Mouse (Mus musculus): ENCODE measurements around the gene Tfdp2. TPM values are rescaled to one million over a fixed set of nuclear protein-coding genes. Genes with fewer than 3 reads are reported as not detected.
"Not testable (repeated sequence)": the region's sequence is repeated elsewhere in the genome, so short reads cannot be mapped to it uniquely, and the experiment has no call there.

Gene Tfdp2
- 55.5 and 66.5 TPM in 2 replicates for total RNA-seq (2021)
- long read RNA-seq, experiment 1, full-length matches to known transcripts, result 8 of 41 reads
- long read RNA-seq, experiment 1, partial matches to known transcripts, result 1 of 41 reads
- long read RNA-seq, experiment 1, other reads (novel, unspliced or antisense), result 32 of 41 reads
- long read RNA-seq, experiment 2, partial matches to known transcripts, result 1 of 39 reads
- long read RNA-seq, experiment 2, other reads (novel, unspliced or antisense), result 33 of 39 reads

DNA sequence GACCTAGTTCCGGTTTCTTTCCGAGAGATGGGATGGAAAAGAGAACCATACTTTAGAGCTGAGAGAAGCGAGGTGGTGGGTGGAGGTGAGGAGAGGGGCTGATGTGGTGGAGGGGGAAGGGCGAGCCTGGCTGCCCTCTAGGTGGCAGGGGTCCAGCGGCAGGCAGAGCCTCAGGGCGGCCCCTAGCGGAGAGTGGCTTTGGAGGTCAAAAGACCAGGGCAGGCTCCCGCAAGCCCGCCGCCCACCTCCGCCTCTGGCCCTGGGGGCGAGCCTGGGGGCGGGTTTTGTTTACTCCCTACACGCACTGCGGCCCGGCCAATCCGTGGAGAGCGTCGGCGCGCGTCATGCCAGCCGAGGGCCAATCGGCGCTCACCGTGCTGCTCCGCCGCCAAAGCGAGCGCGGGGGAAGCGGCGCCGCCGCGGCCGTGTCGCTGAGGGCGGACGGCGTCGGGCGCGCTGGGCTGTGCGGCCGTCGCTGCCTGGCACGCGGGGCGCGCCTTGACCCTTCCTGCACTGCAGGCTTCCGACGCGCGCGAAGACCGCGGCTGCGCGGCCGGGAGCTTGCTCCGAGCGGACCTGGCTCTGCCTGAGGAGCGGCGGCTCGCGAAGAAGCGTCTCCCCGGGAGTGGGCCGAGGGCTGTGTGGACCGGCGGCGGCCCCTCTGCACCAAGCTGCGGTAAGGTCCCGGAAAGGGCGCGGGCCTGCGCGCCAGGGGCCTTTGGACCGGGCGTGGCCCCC lies at the start of gene Tfdp2:
Tfdp2 (plus strand) TSS at position 391 of the 738 bp plus-strand sequence.
- DNase-seq, result peak; percentile 95

DNA sequence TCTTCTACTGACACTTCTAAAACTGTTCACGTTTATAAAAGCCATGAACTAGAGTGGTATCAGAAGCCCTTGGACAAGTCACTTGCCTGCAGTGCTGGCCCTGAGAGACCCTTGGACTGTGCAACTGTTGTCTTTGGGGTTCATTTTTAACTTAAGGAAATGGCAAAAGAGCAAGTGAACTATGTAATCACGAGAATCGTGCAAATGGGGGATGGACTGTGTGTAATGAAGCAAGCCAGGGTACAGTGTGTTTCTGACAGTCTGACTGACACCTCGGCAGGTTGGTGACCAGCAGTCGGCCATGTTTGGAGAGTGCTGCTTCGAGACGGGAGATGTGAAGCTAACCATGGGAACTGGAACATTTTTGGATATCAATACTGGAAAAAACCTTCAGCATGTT lies 43.3 kb upstream of the Tfdp2 start:
- DNase-seq, result no peak

DNA sequence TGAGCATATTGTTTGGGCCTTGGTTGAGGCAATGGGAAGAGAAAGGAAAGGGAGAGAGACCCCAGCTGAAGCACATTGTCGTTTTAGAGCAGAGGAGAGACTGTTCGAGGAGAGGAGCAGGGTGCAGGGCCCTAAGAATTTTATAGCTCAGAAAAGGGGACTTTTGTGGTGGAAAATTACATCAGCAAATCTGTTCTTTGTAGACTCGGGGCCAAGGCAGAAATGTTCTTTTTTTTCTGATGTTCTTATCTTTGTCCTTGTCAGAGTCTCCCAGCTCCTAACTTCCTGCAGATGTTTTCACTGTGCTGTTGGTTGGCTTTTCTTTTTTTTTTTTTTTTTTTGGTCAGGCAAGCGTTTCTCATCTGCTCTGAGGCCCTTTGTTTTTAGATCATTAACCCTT lies 37.6 kb upstream of the Tfdp2 start:
- DNase-seq, result no peak

DNA sequence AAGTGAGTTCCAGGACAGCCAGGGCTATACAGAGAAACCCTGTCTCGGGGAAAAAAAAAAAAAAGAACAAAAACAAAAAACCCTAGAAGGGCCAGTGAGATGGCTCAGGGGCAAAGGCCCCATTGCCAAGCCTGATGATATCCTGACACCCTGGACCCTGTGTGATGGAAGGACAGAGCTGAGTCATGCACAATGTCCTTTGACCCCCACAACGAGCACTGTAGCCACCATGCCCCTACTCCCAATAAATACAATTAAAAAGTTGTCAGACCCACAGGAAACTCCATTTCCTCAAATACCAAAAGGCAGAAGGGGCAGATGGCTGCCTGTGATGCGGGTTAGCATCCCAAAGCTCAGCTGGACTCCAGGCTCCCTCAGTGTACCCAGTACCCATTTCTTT lies 37.0 kb upstream of the Tfdp2 start:
- DNase-seq, result no peak

DNA sequence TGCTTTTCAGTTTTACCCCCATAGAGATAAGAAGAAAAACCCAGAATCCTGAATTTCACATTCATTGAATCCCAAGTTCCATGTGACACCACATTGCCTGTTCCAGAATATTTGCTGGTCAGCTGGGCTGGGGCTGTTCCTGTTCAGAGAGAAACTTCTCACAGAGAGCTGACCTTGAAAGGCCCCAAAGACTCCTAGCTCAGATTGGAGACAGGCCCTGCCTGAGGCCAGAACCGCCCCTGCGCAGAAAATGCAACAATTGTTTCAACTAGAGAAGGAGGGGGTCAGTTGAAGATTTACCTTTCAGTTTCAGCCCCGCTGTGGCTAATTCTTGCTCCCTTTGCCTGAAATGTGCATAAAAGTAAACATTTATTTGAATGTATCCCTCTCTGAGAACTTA lies 35.3 kb upstream of the Tfdp2 start:
- peak; percentile 48 for DNase-seq

DNA sequence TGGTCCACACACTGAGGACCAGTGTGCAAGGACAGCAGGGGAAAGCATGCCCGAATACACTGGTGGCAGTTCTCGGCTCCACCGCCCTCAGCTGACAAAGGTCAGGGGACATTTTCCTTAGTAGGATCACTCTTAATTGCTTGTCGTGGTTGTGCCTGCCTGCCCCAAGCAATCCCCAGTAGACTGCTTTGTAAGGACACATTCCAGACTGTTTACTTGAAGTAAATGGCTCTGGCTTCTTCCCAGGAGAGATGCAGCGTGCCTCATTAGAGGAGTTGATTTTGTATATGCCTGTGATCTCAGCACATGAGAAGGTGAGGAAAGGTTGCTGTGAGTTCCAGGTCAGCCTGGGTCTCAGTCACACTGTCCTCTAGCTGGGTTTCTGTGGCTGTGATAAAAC lies 33.7 kb upstream of the Tfdp2 start:
- DNase-seq, result no peak

DNA sequence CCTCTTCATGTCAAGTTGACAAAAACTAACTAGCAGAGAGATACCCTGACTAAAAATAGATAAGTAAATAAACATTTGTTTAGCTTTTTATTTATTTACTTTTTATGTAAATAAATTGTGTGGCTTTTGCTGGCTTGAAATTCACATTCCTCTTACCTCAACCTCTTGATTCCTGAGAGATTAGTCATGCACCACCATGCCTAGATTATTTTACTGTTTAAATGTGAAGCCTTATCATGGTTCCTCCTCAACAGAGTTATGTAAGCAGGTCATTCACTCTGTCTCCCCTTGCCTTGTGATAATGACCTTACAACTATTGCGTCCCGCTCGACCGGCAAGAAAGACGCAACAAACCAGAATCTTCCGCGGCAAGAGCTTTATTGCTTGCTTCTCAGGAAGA lies 32.6 kb upstream of the Tfdp2 start:
- no peak for DNase-seq

DNA sequence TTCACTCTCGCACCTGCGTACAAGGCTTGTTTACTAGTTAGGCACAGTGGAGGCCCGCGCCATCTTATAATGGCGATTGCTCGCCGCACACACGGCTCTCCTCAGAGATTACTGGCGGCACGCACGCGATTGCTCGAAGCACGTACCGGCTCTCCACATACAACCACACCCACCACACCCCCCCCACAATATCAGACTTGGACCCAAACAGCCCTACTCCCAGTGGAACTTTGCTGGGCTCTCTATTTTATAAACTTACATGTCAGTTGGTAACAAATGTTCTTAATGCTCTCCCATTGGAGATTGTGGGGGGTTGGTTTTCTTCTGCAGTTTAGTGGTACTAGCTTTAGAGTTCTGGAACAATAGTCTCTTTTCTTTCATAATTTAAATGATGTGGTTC lies 32.1 kb upstream of the Tfdp2 start:
- DNase-seq, result not testable (repeated sequence)

DNA sequence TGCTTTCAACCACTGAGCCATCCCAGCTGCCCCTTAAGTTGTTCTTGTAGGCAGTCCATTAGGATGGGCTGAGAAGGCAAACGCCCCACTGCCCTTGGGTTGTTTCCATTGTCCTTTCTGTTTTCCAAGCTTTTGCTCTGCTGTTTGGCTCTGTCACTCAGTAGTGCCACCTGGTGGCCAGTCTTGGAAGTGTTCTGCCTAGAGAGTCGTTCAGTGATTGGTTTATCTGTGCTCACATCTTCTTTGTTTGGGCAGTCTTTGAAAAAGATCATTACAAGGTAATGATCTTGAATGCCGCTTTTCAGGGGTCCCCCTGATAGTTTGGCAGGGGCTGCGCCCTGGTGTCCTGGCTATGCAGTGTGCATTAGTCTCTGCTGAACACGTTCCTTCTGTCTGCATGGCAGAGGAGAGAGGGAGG lies 28.9 kb upstream of the Tfdp2 start:
- peak; percentile 93 for DNase-seq

DNA sequence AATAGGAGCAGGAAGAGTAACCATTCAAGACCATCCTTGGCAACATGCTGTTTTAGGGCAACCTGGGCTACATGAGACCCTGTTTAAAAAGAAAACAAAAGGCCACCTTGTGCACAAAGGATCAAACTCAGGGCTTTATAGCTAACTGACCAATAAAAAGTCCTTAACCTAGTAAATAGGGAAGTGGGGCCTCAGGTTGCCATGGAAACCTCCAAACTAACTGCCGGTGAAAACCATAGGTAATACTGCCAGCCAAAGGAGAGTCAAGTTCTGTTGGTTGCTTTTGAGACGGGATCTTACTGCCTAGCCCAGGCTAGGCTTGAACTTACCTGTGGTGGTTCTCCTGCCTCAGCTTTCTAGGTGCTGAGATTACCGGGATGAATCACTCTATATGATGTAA lies 25.5 kb upstream of the Tfdp2 start:
- no peak for DNase-seq

DNA sequence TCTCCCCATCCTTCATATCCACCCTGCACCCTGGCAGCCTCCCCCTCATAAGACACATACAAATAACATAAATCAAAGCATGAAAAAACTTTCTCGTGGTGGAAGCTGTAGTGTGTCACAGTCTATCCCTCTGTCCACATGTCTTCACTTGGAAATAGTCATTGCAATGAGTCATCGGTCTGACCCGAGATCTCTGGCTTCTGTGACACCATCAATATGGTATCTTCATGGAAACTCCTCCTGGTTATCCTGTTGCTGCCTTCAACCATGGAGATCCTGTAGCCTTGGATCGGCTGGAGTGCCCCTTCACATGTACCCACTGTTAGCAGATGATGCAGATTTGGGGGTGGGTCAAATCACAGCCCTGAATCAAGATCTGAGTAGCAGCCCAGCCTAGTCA lies 11.2 kb upstream of the Tfdp2 start:
- no peak for DNase-seq

DNA sequence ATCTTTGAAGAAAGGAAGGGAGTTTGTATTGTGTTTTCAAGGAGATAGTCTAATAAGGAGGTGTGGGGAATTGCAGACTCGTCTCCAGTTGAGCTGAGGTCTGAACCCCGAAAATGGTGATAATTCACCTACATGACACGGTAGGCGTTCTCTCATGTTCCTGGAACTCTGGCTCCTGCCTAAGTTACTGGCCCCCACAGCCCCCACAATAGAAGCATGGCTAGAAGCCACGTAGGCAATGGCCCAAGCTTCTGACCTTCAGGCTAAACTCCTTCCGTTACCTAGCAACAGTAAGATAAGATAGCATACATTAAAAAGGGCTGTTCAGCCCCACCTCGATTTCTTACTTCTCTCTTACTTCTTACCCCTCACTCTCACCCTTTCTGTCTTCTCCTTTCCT lies 9.4 kb upstream of the Tfdp2 start:
- DNase-seq, result no peak

DNA sequence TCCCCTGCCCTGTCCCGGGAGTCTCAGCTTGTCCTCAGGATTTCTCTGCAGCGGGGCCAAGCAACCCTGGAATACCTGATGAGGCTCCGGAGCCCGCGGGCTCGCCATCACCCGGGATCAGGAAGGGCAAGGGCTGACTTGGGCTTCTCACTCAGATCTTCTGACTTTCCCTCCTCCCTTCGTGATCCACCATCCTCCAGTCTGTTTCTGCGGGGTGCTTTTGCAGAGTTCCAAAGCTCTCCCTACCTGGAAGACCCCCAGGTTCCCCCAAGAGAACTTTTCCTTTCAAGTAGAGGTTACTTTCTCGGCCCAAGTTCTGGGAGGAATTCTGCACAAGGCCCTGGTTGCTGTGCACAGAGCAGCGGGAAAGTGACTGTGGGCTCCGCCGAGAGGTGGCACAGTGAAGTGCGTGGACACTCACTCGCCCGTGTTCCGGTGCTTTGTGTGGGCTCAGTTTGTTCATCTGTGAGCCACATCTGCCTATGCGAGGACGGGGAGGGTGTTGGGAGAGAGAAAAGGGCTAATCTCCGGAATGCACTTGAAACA lies 634 bp downstream of the Tfdp2 start:
- DNase-seq, result peak; percentile 73

DNA sequence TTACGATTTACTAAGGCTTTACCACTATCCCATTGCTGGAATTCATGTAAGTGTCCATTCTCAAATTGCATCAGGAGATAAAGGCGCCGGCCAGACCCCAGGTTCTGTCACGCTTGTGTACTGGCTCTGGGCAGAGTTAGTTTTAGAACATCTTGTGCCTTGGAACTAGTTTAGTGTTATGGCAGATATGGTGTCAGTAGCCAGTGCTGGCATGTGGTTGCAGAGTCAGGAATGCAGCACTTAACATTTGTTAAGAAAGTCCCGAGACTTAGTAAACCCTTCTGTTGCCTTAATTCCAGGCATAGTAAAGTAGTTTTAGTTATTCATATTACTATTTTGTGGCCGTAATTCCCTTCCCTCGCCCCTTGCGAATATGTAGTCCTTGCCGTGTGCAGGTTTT lies 1.7 kb downstream of the Tfdp2 start:
- peak; percentile 14 for DNase-seq

DNA sequence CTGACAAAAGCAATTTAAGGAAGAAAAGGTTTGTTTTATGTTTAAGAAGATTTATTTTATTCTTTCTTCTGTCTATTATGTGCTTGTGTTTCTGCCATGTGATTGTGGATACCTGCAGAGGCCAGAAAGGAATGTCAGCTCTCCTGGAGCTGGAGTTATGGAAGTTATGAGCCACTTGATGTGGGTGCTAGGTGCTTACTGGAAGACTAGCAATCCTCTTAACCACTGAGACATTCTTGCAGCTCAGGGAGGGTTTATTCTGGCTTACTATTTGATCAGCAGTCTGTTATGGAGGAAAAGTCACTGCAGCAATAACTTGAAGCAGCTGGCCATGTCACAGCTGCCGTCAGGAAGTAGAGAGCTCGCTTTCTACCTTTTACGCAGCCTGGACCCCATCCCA lies 7.6 kb downstream of the Tfdp2 start:
- no peak for DNase-seq

DNA sequence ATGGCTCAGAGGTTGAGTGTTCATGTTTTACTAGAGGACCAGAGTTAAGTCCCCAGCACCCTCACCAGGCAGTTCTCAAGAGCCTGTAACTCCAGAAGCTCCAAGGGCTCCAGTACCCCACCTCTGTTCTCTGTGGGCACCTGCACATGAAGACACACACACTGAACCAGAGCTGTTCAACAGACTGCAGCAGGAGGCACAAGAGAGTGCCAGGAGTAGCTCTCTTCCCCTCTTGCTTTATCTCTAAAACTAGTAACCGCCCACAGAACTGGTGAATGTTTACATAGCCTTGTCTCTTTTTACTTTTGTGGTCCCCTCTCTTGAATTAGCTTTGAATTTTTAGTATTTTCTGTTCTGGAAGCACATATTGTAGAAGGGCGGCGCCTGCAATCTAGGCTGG lies 11.4 kb downstream of the Tfdp2 start:
- no peak for DNase-seq

DNA sequence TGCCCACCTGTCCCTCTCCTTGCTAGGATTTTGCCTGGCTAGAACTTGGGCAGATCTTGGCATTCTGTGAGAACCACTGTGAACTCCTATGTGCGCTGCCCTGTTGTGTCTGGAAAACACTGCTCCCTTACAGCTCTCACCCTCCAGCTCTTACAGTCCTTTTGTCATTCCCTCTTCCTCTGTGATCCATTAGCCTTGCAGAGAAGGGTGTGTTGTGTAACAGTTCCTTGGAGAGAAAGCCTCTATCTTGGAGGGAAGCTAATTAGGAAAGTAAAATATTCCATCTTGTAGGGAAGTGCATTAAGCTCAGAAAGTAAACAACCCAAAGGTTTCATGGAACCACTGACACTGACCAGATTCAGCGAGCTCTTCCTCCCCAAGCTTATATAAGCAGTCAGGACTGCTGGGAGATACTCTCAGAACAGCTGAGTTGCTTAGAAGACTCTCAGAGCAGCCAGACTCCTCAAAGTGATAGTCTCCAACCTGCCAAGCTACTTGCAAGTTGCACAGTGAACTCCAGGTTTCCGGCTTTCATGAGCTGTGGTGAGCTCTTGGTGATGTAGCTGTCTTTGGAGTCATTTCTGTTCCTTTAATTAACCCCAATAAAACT lies 17.1 kb downstream of the Tfdp2 start:
- no peak for DNase-seq

DNA sequence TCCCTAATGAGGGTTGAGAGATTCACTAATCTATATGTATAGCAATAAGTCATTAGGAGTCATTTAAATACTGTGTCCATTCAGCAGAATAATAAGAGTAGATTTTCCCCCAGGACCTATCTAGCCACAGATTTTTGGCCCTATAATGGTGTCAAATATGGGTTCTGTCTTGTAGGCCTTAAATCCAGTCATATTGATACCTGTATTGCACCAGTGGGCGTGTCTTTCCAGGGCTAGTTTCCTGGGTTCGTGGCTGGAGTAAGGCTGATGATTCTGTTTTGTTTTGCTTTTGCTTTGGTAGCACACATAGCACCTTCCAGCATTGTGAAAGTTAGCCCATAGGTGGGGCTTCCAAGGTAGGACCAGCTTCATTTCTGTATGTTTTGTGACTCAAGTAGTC lies 18.1 kb downstream of the Tfdp2 start:
- no peak for DNase-seq

DNA sequence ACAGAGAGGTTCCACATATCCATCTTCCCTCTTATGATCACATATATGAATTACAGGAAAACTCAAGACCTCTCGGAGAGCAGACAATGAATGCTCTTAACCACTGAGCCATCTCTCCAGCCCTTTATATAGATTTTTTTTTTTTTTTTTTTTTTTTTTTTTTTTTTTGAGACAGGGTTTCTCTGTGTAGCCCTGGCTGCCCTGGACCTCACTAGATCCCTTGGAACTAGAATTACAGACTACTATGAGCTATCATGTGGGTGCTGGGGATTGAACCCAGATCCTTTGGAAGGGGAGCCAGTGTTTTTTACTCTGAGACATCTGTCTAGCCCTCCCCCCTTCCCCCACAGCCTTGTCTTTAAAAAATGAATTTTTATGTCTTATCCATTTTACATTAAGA lies 21.2 kb downstream of the Tfdp2 start:
- DNase-seq, result no peak

DNA sequence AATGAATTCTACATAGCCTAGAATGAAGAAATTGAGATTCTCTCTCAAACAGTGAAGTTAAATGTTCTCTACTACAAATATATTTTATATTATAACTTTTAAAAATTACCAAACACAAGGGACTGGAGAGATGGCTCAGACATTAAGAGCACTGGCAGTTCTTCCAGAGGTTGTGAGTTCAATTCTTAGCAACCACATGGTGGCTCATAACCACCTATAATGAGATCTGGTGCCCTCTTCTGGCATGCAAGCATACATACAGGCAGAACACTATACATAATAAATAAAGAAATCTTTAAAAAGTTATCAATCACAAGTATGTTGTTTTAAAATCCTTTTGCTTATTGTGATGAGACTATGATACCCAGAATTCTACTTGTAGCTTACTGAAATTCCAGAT lies 21.7 kb downstream of the Tfdp2 start:
- no peak for DNase-seq

DNA sequence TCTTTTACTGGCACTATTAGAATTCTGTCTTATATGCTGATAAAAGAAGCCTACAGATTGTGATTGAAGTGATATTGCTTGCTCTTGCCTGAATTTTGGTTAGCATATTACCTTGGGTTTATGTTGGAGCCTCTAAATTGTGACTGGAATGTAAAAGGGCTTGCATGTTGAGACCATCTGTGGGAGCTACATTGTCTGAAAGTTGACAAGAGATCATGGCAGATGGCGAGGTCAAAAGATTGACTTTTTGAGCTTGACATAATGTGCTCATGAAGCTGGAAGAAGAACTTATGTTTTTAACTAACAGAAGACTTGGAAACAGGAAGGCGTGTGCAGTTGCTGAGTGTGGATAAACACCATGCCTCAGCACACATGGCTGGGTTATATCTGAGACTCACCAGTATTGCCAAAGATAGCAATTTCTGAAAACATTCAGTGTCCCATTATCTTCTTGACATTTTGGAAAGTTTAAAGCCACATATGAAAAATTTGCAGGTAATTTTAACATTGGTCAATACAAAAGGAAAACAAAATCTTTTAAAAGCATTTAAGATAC lies 23.1 kb downstream of the Tfdp2 start:
- DNase-seq, result no peak

DNA sequence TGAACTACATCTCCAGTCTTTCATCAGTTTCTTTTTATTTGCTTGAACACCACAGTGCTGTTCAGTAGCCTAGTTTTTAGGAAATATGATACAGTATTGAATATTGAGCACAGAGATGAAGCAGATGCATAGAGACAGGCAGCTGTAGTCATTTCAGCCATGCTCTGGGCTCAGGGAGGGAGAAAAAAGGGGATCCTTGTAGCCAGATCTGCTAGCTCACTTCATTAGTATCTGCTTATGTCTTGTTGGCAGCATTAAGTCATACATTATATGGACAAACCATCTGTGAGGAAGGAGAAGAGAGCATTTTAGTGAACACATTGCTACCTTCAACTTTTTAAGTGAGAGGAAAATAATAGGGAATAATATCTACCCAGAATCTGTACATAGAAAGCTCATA lies 24.3 kb downstream of the Tfdp2 start:
- no peak for DNase-seq

DNA sequence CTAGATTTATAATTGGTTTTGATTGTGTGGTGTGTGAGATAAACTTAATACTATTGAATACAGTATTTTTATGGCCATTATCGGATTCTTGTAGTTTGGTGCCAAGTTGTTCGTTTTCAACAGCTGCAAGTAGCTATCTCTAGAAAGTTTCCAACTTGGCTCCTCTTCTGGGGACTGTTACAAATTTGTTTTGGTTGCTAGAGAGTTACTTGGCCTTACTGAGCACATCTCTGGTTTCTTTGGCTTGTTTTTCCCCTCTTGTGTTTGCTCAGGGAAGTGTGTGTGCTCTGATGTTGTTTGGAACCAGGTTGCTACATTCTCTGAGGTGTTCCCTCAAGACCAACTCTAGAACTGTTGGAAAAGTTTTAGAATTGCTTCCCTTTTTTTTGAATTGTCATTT lies 27.2 kb downstream of the Tfdp2 start:
- DNase-seq, result no peak

All from adrenal gland, postnatal 14 days (tissue).